Mouse (Mus musculus): ENCODE measurements at regions not wholly inside any gene's neighbourhood (a gene's known extent, or its start where the extent isn't known, plus 50 kb on each side); places are given as distances from the start of the nearest gene placed in this dataset.

- ATAC-seq (replicated peaks; ENCODE audit: low FRiP score): peak; percentile 41; the same call in 1 of the 2 replicates
- 46% methylated on average over 15 of the region's 15 CpGs for WGBS
- DNase-seq (ENCODE audit: low spot score): peak; percentile 32
- H3K4me3 ChIP-seq (ENCODE audit: low read depth, low read length): no peak overlapping the region
- H3K4me1 ChIP-seq (replicated peaks; ENCODE audit: control insufficient read depth, insufficient read depth, low read length): no peaks in the 10 kb centered on the region
- H3K4me2 ChIP-seq: no peak overlapping the region
- no peaks in the 10 kb centered on the region for H3K27me3 ChIP-seq (replicated peaks; ENCODE audit: control insufficient read depth, insufficient read depth, low read length)
- H3K36me3 ChIP-seq (ENCODE audit: control insufficient read depth, insufficient read depth, low read length): no peaks in the 10 kb centered on the region
- H3K27ac ChIP-seq (ENCODE audit: low read depth, low read length): no peak overlapping the region
- no peaks in the 10 kb centered on the region for H3K9me3 ChIP-seq (ENCODE audit: control insufficient read depth, low read length)
- H3K9ac ChIP-seq (ENCODE audit: low read depth, low read length): no peak overlapping the region
These were observed 164.6 kb upstream of the Sox2 start for GRCm38 (mm10) chr3:34485345-34486223.

GRCm38 (mm10) chr3:34483934-34484333 lies 166.3 kb upstream of the Sox2 start:
- Histone ChIP-seq H3K9me3 (ENCODE audit: control insufficient read depth, low read length) (no peaks in the 10 kb centered on the region), H3K4me1 (replicated peaks; ENCODE audit: control insufficient read depth, insufficient read depth, low read length) (no peaks in the 10 kb centered on the region), H3K4me2 (no peak overlapping the region), H3K27me3 (replicated peaks; ENCODE audit: control insufficient read depth, insufficient read depth, low read length) (no peaks in the 10 kb centered on the region), H3K4me3 (ENCODE audit: low read depth, low read length) (no peak overlapping the region), H3K27ac (ENCODE audit: low read depth, low read length) (no peak overlapping the region), H3K9ac (ENCODE audit: low read depth, low read length) (no peak overlapping the region), H3K36me3 (ENCODE audit: control insufficient read depth, insufficient read depth, low read length) (no peaks in the 10 kb centered on the region)
- ATAC-seq (replicated peaks; ENCODE audit: low FRiP score): no peak
- no peak for DNase-seq (ENCODE audit: low spot score)
- WGBS: 78% methylated on average over 3 of the region's 3 CpGs

GRCm38 (mm10) chr3:34481821-34482713 lies 168.1 kb upstream of the Sox2 start:
- H3K36me3 ChIP-seq (ENCODE audit: control insufficient read depth, insufficient read depth, low read length): no peaks in the 10 kb centered on the region
- H3K4me2 ChIP-seq: no peak overlapping the region
- 43% methylated on average over 16 of the region's 16 CpGs for WGBS
- no peaks in the 10 kb centered on the region for H3K4me1 ChIP-seq (replicated peaks; ENCODE audit: control insufficient read depth, insufficient read depth, low read length)
- H3K9ac ChIP-seq (ENCODE audit: low read depth, low read length): no peak overlapping the region
- no peak for DNase-seq (ENCODE audit: low spot score)
- ATAC-seq (replicated peaks; ENCODE audit: low FRiP score): no peak
- no peaks in the 10 kb centered on the region for H3K9me3 ChIP-seq (ENCODE audit: control insufficient read depth, low read length)
- H3K27ac ChIP-seq (ENCODE audit: low read depth, low read length): no peak overlapping the region
- H3K27me3 ChIP-seq (replicated peaks; ENCODE audit: control insufficient read depth, insufficient read depth, low read length): no peaks in the 10 kb centered on the region
- no peak overlapping the region for H3K4me3 ChIP-seq (ENCODE audit: low read depth, low read length)

- DNase-seq (ENCODE audit: low spot score) (no peak), ATAC-seq (replicated peaks; ENCODE audit: low FRiP score) (no peak)
- H3K27me3 ChIP-seq (replicated peaks; ENCODE audit: control insufficient read depth, insufficient read depth, low read length): no peaks in the 10 kb centered on the region
- no peaks in the 10 kb centered on the region for H3K9me3 ChIP-seq (ENCODE audit: control insufficient read depth, low read length)
- 54% methylated on average over 3 of the region's 3 CpGs for whole genome bisulfite sequencing
- no peak overlapping the region for H3K4me3 ChIP-seq (ENCODE audit: low read depth, low read length)
- H3K4me2 ChIP-seq: no peak overlapping the region
- H3K27ac ChIP-seq (ENCODE audit: low read depth, low read length): no peak overlapping the region
- no peak overlapping the region for H3K9ac ChIP-seq (ENCODE audit: low read depth, low read length)
- no peaks in the 10 kb centered on the region for H3K36me3 ChIP-seq (ENCODE audit: control insufficient read depth, insufficient read depth, low read length)
- H3K4me1 ChIP-seq (replicated peaks; ENCODE audit: control insufficient read depth, insufficient read depth, low read length): no peaks in the 10 kb centered on the region
These were observed 168.9 kb upstream of the Sox2 start for GRCm38 (mm10) chr3:34481314-34481713.

- DNase-seq (ENCODE audit: low spot score): no peak
- Histone ChIP-seq H3K9me3 (ENCODE audit: control insufficient read depth, low read length) (no peaks in the 10 kb centered on the region), H3K4me1 (replicated peaks; ENCODE audit: control insufficient read depth, insufficient read depth, low read length) (no peaks in the 10 kb centered on the region), H3K27ac (ENCODE audit: low read depth, low read length) (no peak overlapping the region), H3K9ac (ENCODE audit: low read depth, low read length) (no peak overlapping the region), H3K4me2 (no peak overlapping the region), H3K4me3 (ENCODE audit: low read depth, low read length) (no peak overlapping the region), H3K36me3 (ENCODE audit: control insufficient read depth, insufficient read depth, low read length) (no peaks in the 10 kb centered on the region), H3K27me3 (replicated peaks; ENCODE audit: control insufficient read depth, insufficient read depth, low read length) (no peaks in the 10 kb centered on the region)
- no peak for ATAC-seq (replicated peaks; ENCODE audit: low FRiP score)
- WGBS: 51% methylated on average over 4 of the region's 4 CpGs
These were observed 176.1 kb upstream of the Sox2 start for GRCm38 (mm10) chr3:34474126-34474525.

GRCm38 (mm10) chr3:34470721-34471120 lies 179.5 kb upstream of the Sox2 start:
- Histone ChIP-seq H3K27ac (ENCODE audit: low read depth, low read length) (no peak overlapping the region), H3K4me3 (ENCODE audit: low read depth, low read length) (no peak overlapping the region), H3K36me3 (ENCODE audit: control insufficient read depth, insufficient read depth, low read length) (no peaks in the 10 kb centered on the region), H3K9me3 (ENCODE audit: control insufficient read depth, low read length) (no peaks in the 10 kb centered on the region), H3K4me2 (no peak overlapping the region), H3K9ac (ENCODE audit: low read depth, low read length) (no peak overlapping the region), H3K4me1 (replicated peaks; ENCODE audit: control insufficient read depth, insufficient read depth, low read length) (no peaks in the 10 kb centered on the region), H3K27me3 (replicated peaks; ENCODE audit: control insufficient read depth, insufficient read depth, low read length) (no peaks in the 10 kb centered on the region)
- 79% methylated on average over 5 of the region's 5 CpGs for WGBS
- DNase-seq (ENCODE audit: low spot score) (no peak), ATAC-seq (replicated peaks; ENCODE audit: low FRiP score) (no peak)

GRCm38 (mm10) chr3:34469946-34470345 lies 180.3 kb upstream of the Sox2 start:
- Histone ChIP-seq H3K4me1 (replicated peaks; ENCODE audit: control insufficient read depth, insufficient read depth, low read length) (no peaks in the 10 kb centered on the region), H3K9me3 (ENCODE audit: control insufficient read depth, low read length) (no peaks in the 10 kb centered on the region), H3K27me3 (replicated peaks; ENCODE audit: control insufficient read depth, insufficient read depth, low read length) (no peaks in the 10 kb centered on the region), H3K4me3 (ENCODE audit: low read depth, low read length) (no peak overlapping the region), H3K27ac (ENCODE audit: low read depth, low read length) (no peak overlapping the region), H3K36me3 (ENCODE audit: control insufficient read depth, insufficient read depth, low read length) (no peaks in the 10 kb centered on the region), H3K4me2 (no peak overlapping the region), H3K9ac (ENCODE audit: low read depth, low read length) (no peak overlapping the region)
- no peak for ATAC-seq (replicated peaks; ENCODE audit: low FRiP score)
- no peak for DNase-seq (ENCODE audit: low spot score)
- 68% methylated on average over 2 of the region's 2 CpGs for WGBS

- Histone ChIP-seq H3K27ac (ENCODE audit: low read depth, low read length) (no peak overlapping the region), H3K27me3 (replicated peaks; ENCODE audit: control insufficient read depth, insufficient read depth, low read length) (no peaks in the 10 kb centered on the region), H3K9ac (ENCODE audit: low read depth, low read length) (no peak overlapping the region), H3K9me3 (ENCODE audit: control insufficient read depth, low read length) (no peaks in the 10 kb centered on the region), H3K4me1 (replicated peaks; ENCODE audit: control insufficient read depth, insufficient read depth, low read length) (no peaks in the 10 kb centered on the region), H3K4me2 (no peak overlapping the region), H3K4me3 (ENCODE audit: low read depth, low read length) (no peak overlapping the region), H3K36me3 (ENCODE audit: control insufficient read depth, insufficient read depth, low read length) (no peaks in the 10 kb centered on the region)
- no peak for DNase-seq (ENCODE audit: low spot score)
- ATAC-seq (replicated peaks; ENCODE audit: low FRiP score): no peak
- WGBS: 76% methylated on average over 4 of the region's 4 CpGs
These were observed 183.9 kb upstream of the Sox2 start for GRCm38 (mm10) chr3:34466312-34466711.
